Mouse (Mus musculus): Measurements from ENCODE around the gene Slc2a1. TPM values are rescaled to one million over a fixed set of nuclear protein-coding genes. Genes with fewer than 3 reads are reported as not detected.
A peak's percentile ranks its signal among the peaks of the same experiment; 100 is the strongest.

Gene Slc2a1
- polyA plus RNA-seq, 1 experiment: 49.0 TPM

DNA sequence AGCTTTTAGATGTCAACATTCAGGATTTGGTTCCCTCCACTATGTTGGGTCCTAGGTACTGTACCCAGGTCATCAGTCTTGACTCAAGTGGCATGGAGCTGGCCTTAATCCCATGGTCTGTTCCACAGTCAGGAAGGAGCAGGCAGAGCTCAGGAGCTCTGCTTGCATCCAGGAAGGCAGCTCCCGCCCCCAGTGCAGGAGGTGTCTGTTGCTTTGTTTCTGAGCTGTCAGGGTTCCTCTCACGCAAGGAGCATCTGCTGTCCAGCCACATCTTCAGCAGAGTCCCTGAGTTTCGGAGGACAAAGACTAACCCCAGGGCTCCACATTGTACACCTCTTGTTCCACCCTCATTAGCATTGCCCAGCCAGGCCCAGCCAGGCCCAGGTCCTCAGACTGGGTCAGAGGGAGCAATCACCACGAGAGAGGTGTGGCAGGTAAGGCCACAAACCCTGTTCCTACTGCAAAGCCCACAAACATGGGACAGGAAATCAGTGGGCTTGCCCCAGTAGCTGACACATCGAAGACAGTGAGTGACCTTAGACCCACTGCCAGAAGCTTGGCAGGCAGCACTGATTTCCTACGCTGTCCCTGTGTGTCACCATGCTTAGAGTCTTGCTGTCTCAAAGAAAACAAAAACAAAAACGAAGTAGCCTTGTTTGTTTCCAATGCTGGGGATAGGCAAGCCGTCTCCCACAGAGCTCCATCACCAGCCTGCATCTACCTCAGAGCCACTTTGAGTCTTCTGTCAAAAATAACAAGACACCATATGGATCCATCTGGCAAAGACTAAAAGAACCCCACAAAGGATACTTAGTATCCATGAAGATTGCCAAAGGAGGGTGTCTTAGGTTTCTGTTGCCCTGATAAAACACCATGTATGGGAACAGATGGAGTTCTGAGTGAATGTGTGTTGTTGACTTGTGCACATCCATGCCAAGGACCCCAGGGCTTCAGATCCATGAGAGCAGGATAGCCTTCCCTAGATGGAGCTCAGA, 10.0 kb upstream of the Slc2a1 start:
- H3K36me3 ChIP-seq (ENCODE audit: control insufficient read depth, insufficient read depth): no peaks in the 10 kb centered on the region
- H3ac ChIP-seq (ENCODE audit: control insufficient read depth, insufficient read length, low read depth): no peak overlapping the region
- no peak overlapping the region for H3K4me3 ChIP-seq (ENCODE audit: insufficient read depth, poor library complexity, severe bottlenecking)
- no peaks in the 10 kb centered on the region for H3K79me2 ChIP-seq (ENCODE audit: control insufficient read depth, insufficient read depth)
- TF ChIP-seq CTCF (IDR thresholded peaks at IDR 0.05; ENCODE audit: control insufficient read depth, insufficient read depth, insufficient read length) (no peak), FOSL1 (IDR thresholded peaks at IDR 0.05; ENCODE audit: insufficient read depth, low read length, poor library complexity, severe bottlenecking) (no peak), MAX (IDR thresholded peaks at IDR 0.05) (no peak), CEBPB (IDR thresholded peaks at IDR 0.05; ENCODE audit: low read depth) (no peak), USF1 (IDR thresholded peaks at IDR 0.05; ENCODE audit: low read depth) (no peak), MYOD1 (IDR thresholded peaks at IDR 0.05; ENCODE audit: control insufficient read depth, insufficient read length, low read depth) (no peak), MYOG (IDR thresholded peaks at IDR 0.05; ENCODE audit: control insufficient read depth, extremely low read depth, insufficient read length) (no peak)
- H3K79me3 ChIP-seq (ENCODE audit: low read depth): no peaks in the 10 kb centered on the region
- no peaks in the 10 kb centered on the region for H3K27me3 ChIP-seq (ENCODE audit: control insufficient read depth, insufficient read depth, insufficient read length)

DNA sequence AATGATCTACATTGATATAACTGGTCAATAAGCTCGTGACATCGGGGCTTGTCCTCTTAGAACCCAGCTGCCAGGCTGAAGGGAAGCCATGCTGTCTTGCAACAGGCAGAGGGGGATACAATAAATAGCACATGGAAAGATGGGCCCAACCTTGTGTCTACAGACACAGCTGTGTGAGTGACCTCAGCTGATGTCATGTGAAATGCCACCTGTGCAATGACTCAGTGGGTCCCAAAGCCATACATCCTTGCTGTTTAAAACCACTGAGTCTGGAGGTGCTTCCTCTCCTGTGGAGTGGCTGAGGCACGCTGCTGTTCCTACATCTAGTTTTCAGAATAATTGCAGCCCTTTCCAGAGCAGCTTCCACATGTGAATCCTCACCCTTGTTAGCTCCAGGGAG, 7.1 kb upstream of the Slc2a1 start:
- no peaks in the 10 kb centered on the region for H3K36me3 ChIP-seq (ENCODE audit: control insufficient read depth, insufficient read depth)
- H3K79me2 ChIP-seq (ENCODE audit: control insufficient read depth, insufficient read depth): no peaks in the 10 kb centered on the region
- TF ChIP-seq USF1 (IDR thresholded peaks at IDR 0.05; ENCODE audit: low read depth): no peak
- peak; percentile 97 for TF ChIP-seq MYOD1 (IDR thresholded peaks at IDR 0.05; ENCODE audit: control insufficient read depth, insufficient read length, low read depth)
- TF ChIP-seq MAX (IDR thresholded peaks at IDR 0.05): peak; percentile 80
- no peak for TF ChIP-seq FOSL1 (IDR thresholded peaks at IDR 0.05; ENCODE audit: insufficient read depth, low read length, poor library complexity, severe bottlenecking)
- TF ChIP-seq CEBPB (IDR thresholded peaks at IDR 0.05; ENCODE audit: low read depth): no peak
- no peak for TF ChIP-seq CTCF (IDR thresholded peaks at IDR 0.05; ENCODE audit: control insufficient read depth, insufficient read depth, insufficient read length)
- H3ac ChIP-seq (ENCODE audit: control insufficient read depth, insufficient read length, low read depth): no peak overlapping the region
- no peak overlapping the region for H3K4me3 ChIP-seq (ENCODE audit: insufficient read depth, poor library complexity, severe bottlenecking)
- no peaks in the 10 kb centered on the region for H3K79me3 ChIP-seq (ENCODE audit: low read depth)
- H3K27me3 ChIP-seq (ENCODE audit: control insufficient read depth, insufficient read depth, insufficient read length): no peaks in the 10 kb centered on the region

DNA sequence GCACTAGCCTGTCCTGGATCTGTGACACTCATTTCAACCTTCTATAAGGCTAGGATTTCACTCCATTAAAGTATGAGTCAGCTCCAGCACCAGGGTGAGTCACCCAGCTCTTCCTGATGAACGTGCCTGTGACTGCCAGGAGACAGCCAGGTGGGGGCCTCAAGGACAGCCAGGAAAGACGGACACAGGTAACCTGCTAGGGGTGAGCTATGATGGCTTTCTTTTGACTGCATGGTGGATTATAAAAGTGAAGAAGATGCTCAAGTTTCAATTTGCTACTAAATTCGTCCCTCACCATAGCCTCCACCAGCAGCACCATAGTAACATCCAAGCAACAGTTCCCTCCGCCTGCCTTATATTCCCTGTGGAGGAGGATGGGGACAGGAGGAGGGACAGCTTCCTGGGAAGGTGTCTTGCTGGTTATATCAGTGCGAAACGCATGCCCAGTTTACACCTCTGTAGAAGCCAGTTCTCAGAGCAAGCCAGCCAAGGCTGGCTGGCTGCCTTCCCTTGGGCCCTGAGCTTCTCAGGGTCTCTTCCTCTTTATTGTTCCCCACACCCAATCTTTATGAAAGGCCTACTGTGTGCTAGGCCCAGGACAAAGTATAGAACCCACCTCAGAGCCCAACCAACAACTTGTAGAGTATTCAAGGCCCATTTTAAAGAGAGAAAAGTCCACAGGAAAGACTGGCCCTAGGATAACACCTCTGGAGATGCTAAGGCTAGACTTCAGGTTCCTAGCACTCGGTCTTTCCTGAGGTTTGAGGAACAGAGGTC, 6.0 kb upstream of the Slc2a1 start:
- Histone ChIP-seq H3K79me3 (ENCODE audit: low read depth) (no peaks in the 10 kb centered on the region), H3ac (ENCODE audit: control insufficient read depth, insufficient read length, low read depth) (no peak overlapping the region), H3K36me3 (ENCODE audit: control insufficient read depth, insufficient read depth) (no peaks in the 10 kb centered on the region), H3K4me3 (ENCODE audit: insufficient read depth, poor library complexity, severe bottlenecking) (no peak overlapping the region), H3K27me3 (ENCODE audit: control insufficient read depth, insufficient read depth, insufficient read length) (no peaks in the 10 kb centered on the region), H3K79me2 (ENCODE audit: control insufficient read depth, insufficient read depth) (no peaks in the 10 kb centered on the region)
- no peak for TF ChIP-seq MYOG (IDR thresholded peaks at IDR 0.05; ENCODE audit: control insufficient read depth, extremely low read depth, insufficient read length)
- peak; percentile 43 for TF ChIP-seq MYOD1 (IDR thresholded peaks at IDR 0.05; ENCODE audit: control insufficient read depth, insufficient read length, low read depth)
- TF ChIP-seq FOSL1 (IDR thresholded peaks at IDR 0.05; ENCODE audit: insufficient read depth, low read length, poor library complexity, severe bottlenecking): peak; percentile 97

DNA sequence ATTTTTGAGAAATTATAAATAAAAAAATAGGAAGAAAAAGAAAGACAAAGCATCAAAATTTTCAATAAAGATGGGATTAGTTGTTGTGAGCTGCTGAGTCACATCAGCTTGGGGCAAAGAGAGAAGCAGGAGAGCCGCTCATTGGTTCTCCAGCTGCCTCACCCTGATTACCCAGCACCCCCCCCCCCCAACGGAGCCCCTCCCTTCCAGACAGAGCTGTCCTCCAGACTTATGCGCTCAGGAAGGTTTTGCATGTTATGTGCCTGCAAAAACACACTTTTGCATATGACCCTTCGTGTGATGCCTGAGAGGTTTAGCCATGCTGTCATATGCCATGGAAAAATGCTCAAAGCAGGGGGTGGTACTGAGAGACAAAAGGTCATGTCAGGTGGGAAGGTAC, 3.7 kb upstream of the Slc2a1 start:
- Histone ChIP-seq H3K36me3 (ENCODE audit: control insufficient read depth, insufficient read depth) (no peaks in the 10 kb centered on the region), H3K4me3 (ENCODE audit: insufficient read depth, poor library complexity, severe bottlenecking) (no peak overlapping the region), H3ac (ENCODE audit: control insufficient read depth, insufficient read length, low read depth) (peak overlapping the region; percentile 29), H3K27me3 (ENCODE audit: control insufficient read depth, insufficient read depth, insufficient read length) (no peaks in the 10 kb centered on the region), H3K79me2 (ENCODE audit: control insufficient read depth, insufficient read depth) (peaks cover 9% of the 10 kb centered on the region), H3K79me3 (ENCODE audit: low read depth) (peaks cover 8% of the 10 kb centered on the region)
- no peak for TF ChIP-seq USF1 (IDR thresholded peaks at IDR 0.05; ENCODE audit: low read depth)
- TF ChIP-seq MYOD1 (IDR thresholded peaks at IDR 0.05; ENCODE audit: control insufficient read depth, insufficient read length, low read depth): no peak
- TF ChIP-seq MYOG (IDR thresholded peaks at IDR 0.05; ENCODE audit: control insufficient read depth, extremely low read depth, insufficient read length): no peak
- TF ChIP-seq MAX (IDR thresholded peaks at IDR 0.05): no peak

DNA sequence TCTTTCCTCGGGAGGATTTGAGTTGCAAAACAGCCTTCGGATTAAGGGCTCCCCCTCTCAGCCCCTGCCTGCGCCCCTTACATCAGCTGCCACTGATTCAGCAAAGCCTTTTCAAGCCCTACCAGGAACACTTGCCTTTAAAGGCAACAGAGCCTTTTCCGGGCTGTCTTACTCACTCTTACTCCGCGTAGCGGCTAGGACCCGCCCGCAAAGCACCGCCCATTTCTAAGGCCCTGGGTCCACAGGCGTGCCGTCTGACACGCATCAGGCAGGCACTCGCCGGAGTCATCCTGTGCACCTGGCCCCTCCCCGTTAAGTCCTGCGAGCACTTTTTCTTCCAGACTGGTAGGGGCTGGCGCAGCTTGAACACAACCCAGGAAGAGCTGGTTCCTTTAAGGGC, 2.8 kb upstream of the Slc2a1 start:
- Histone ChIP-seq H3K79me3 (ENCODE audit: low read depth) (peaks cover 17% of the 10 kb centered on the region), H3K27me3 (ENCODE audit: control insufficient read depth, insufficient read depth, insufficient read length) (no peaks in the 10 kb centered on the region), H3K4me3 (ENCODE audit: insufficient read depth, poor library complexity, severe bottlenecking) (no peak overlapping the region), H3K36me3 (ENCODE audit: control insufficient read depth, insufficient read depth) (peaks cover 6% of the 10 kb centered on the region), H3ac (ENCODE audit: control insufficient read depth, insufficient read length, low read depth) (peak overlapping the region; percentile 67), H3K79me2 (ENCODE audit: control insufficient read depth, insufficient read depth) (peaks cover 18% of the 10 kb centered on the region)
- no peak for TF ChIP-seq MYOD1 (IDR thresholded peaks at IDR 0.05; ENCODE audit: control insufficient read depth, insufficient read length, low read depth)
- no peak for TF ChIP-seq MYOG (IDR thresholded peaks at IDR 0.05; ENCODE audit: control insufficient read depth, extremely low read depth, insufficient read length)
- peak; percentile 40 for TF ChIP-seq MAX (IDR thresholded peaks at IDR 0.05)
- no peak for TF ChIP-seq FOSL1 (IDR thresholded peaks at IDR 0.05; ENCODE audit: insufficient read depth, low read length, poor library complexity, severe bottlenecking)
- peak; percentile 42 for TF ChIP-seq CEBPB (IDR thresholded peaks at IDR 0.05; ENCODE audit: low read depth)
- TF ChIP-seq CTCF (IDR thresholded peaks at IDR 0.05; ENCODE audit: control insufficient read depth, insufficient read depth, insufficient read length): no peak
- no peak for TF ChIP-seq USF1 (IDR thresholded peaks at IDR 0.05; ENCODE audit: low read depth)

Data from C2C12 (cell line).